Mouse (Mus musculus) brain, embryonic 14.5 days (tissue): ENCODE data around the gene 1110012L19Rik.
"Not testable (repeated sequence)": the region's sequence is repeated elsewhere in the genome, so short reads cannot be mapped to it uniquely, and the experiment has no call there.

Experiments used
- CTCF ChIP-seq: fragments of 200-500 bp; IDR thresholded peaks from 2 replicates; pipeline ENCODE4 v1.5.1; 2012; ENCODE audit warnings: inconsistent platforms, mild to moderate bottlenecking, moderate library complexity, borderline replicate concordance; ENCODE audit not compliant: insufficient read depth, insufficient read length; ENCODE audit errors: extremely low read depth
- POLR2A ChIP-seq: fragments of 200-500 bp; IDR thresholded peaks from 2 replicates; pipeline ENCODE4 v1.6.1; 2012; ENCODE audit warnings: mild to moderate bottlenecking, inconsistent platforms, borderline replicate concordance; ENCODE audit not compliant: poor library complexity, insufficient read depth, insufficient read length, severe bottlenecking; ENCODE audit errors: extremely low read depth

DNA sequence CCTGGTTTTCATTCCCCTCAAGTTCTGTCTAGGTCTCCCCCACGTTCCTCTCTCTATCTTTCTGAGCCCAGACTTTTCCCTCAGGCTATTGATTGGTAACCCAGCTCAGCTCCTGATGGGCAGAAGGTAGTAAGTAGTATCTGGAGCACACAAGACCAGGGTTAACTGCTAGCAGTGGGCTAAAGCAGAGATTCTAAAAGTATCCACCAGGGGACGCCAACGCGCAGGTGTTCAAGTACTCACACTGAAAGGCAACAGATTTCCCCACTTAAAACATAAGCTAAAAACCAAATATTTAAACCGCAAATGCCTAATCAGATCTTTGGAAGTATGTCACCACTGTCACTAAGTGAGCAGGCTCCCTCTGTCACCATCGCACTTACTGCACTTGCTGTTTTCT, 15.9 kb upstream of the 1110012L19Rik start:
- not testable (repeated sequence) for TF ChIP-seq POLR2A, CTCF
